Mouse (Mus musculus): ENCODE measurements around the gene Pafah1b2.

Gene Pafah1b2

GRCm38 (mm10) chr9:46012091-46013008 lies at the start of gene Pafah1b2, which contains the start of gene Sik3:
Gene Pafah1b2, minus strand, starts transcription at chr9:46012690.
Gene Sik3, plus strand, starts transcription at chr9:46012820.
- DNase-seq (ENCODE audit: low read depth) = peak; percentile 92

GRCm38 (mm10) chr9:46061696-46062425 lies 49.4 kb upstream of the Pafah1b2 start:
- peak; percentile 55 for DNase-seq (ENCODE audit: low read depth)

- no peak for DNase-seq (ENCODE audit: low read depth)
Observed at GRCm38 (mm10) chr9:46060249-46060648, 47.8 kb upstream of the Pafah1b2 start.

GRCm38 (mm10) chr9:46058065-46058464 lies 45.6 kb upstream of the Pafah1b2 start:
- no peak for DNase-seq (ENCODE audit: low read depth)

GRCm38 (mm10) chr9:46053014-46053666 lies 40.6 kb upstream of the Pafah1b2 start:
- peak; percentile 28 for DNase-seq (ENCODE audit: low read depth)

GRCm38 (mm10) chr9:46050203-46050602 lies 37.7 kb upstream of the Pafah1b2 start:
- no peak for DNase-seq (ENCODE audit: low read depth)

GRCm38 (mm10) chr9:46049525-46049924 lies 37.0 kb upstream of the Pafah1b2 start:
- no peak for DNase-seq (ENCODE audit: low read depth)

GRCm38 (mm10) chr9:46046724-46047517 lies 34.4 kb upstream of the Pafah1b2 start:
- peak; percentile 42 for DNase-seq (ENCODE audit: low read depth)

GRCm38 (mm10) chr9:46043626-46044025 lies 31.1 kb upstream of the Pafah1b2 start:
- DNase-seq (ENCODE audit: low read depth) = no peak

- no peak for DNase-seq (ENCODE audit: low read depth)
Observed at GRCm38 (mm10) chr9:46042387-46042786, 29.9 kb upstream of the Pafah1b2 start.

- peak; percentile 62 for DNase-seq (ENCODE audit: low read depth)
Observed at GRCm38 (mm10) chr9:46041186-46041585, 28.7 kb upstream of the Pafah1b2 start.

- no peak for DNase-seq (ENCODE audit: low read depth)
Observed at GRCm38 (mm10) chr9:46038786-46039185, 26.3 kb upstream of the Pafah1b2 start.

- DNase-seq (ENCODE audit: low read depth) = peak; percentile 48
Observed at GRCm38 (mm10) chr9:46036881-46037280, 24.4 kb upstream of the Pafah1b2 start.

GRCm38 (mm10) chr9:46035290-46035871 lies 22.9 kb upstream of the Pafah1b2 start:
- DNase-seq (ENCODE audit: low read depth) = no peak

- peak; percentile 35 for DNase-seq (ENCODE audit: low read depth)
Observed at GRCm38 (mm10) chr9:46033862-46034261, 21.4 kb upstream of the Pafah1b2 start.

- peak; percentile 76 for DNase-seq (ENCODE audit: low read depth)
Observed at GRCm38 (mm10) chr9:46033058-46033457, 20.6 kb upstream of the Pafah1b2 start.

- DNase-seq (ENCODE audit: low read depth) = no peak
Observed at GRCm38 (mm10) chr9:46032190-46032589, 19.7 kb upstream of the Pafah1b2 start.

GRCm38 (mm10) chr9:46030968-46031367 lies 18.5 kb upstream of the Pafah1b2 start:
- no peak for DNase-seq (ENCODE audit: low read depth)

- DNase-seq (ENCODE audit: low read depth) = no peak
Observed at GRCm38 (mm10) chr9:46030184-46030583, 17.7 kb upstream of the Pafah1b2 start.

GRCm38 (mm10) chr9:46029534-46029933 lies 17.0 kb upstream of the Pafah1b2 start:
- DNase-seq (ENCODE audit: low read depth) = no peak

GRCm38 (mm10) chr9:46027994-46028393 lies 15.5 kb upstream of the Pafah1b2 start:
- peak; percentile 53 for DNase-seq (ENCODE audit: low read depth)
